ENCODE assay signal across 8 mouse cellular contexts in the genomic region with DNA sequence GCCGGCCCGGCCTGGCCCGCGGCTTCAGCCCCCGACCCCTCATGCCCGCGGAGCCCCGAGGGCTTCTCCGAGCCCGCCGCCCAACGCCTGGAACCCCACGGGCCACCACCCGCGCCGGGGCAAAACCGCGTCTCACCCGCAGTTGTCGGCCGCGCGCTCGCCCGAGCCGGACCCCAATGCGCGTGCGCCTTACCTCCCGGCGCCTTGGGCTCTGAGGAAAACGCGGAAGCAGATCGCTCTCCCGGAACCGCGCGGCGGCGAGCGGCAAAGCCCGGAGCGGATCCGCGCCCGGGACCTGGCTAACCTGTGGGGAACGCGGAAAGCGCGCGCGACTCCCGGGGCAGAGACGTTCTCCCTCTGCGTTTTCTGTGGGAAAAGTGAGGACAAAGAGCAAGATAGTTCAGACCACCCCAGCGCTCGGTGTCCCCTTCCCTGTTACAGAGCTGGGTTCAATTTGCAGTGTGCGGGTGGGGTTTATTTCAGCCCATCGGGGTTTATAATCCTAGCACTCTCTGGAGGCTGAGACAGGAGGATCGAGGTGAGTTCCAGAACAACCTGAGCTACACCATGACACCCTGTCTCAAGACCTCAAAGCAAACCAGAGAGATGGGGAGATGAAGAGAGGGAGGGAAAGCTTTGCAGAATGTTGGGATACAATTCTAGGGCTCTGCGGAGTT. TPM values are rescaled to one million over a fixed set of nuclear protein-coding genes. Genes with fewer than 3 reads are reported as not detected.
A peak's percentile ranks its signal among the peaks of the same experiment; 100 is the strongest.
DNase-seq lines count a peak whose midpoint lies in the region; ATAC-seq and TF ChIP-seq lines count a peak whose summit lies in the region.

Gene Kansl3, minus strand, starts transcription at position 213 of the 677 bp plus-strand sequence.

- no peak for TF ChIP-seq EP300 in MEL (IDR thresholded peaks at IDR 0.05; ENCODE audit: low read depth in 1 of 2, low read length in 2 of 2)

- H3K9ac ChIP-seq in MEL (ENCODE audit: control insufficient read depth, low read depth, low read length, poor library complexity, severe bottlenecking): peak within 1 kb of the TSS; percentile 91
- H3K9ac ChIP-seq in forebrain, postnatal 0 days: peak within 1 kb of the TSS; percentile 85
- H3K9ac ChIP-seq in lung, embryonic 16.5 days (ENCODE audit: low read length): peak within 1 kb of the TSS; percentile 94

- H3K36me3 ChIP-seq in MEL (ENCODE audit: control insufficient read depth in 1 of 2, insufficient read depth in 2 of 2, low read length in 2 of 2): peaks cover 20 to 25% of the 10 kb centered on the region in 2 experiments
- peaks cover 7% of the 10 kb centered on the region for H3K36me3 ChIP-seq in forebrain, postnatal 0 days (ENCODE audit: insufficient read depth)
- H3K36me3 ChIP-seq in lung, embryonic 16.5 days (ENCODE audit: control insufficient read depth, insufficient read depth, low read length): peaks cover 3% of the 10 kb centered on the region; the same call in 1 of the 2 replicates

- peaks cover 33% of the 10 kb centered on the region for H3K79me2 ChIP-seq in MEL (ENCODE audit: control insufficient read depth, insufficient read depth, low read length, poor library complexity)

- peak; percentile 92 for ATAC-seq in forebrain, postnatal 0 days
- ATAC-seq in lung, embryonic 16.5 days (ENCODE audit: low read depth): peak; percentile 92

- H3K27me3 ChIP-seq in MEL (ENCODE audit: control insufficient read depth in 1 of 2, insufficient read depth in 2 of 2, low read length in 2 of 2): no peaks in the 10 kb centered on the region
- no peaks in the 10 kb centered on the region for H3K27me3 ChIP-seq in cerebellum, adult 2 months (ENCODE audit: control insufficient read depth, insufficient read depth, low read length)
- H3K27me3 ChIP-seq in forebrain, postnatal 0 days (ENCODE audit: insufficient read depth, low read length): no peaks in the 10 kb centered on the region
- no peaks in the 10 kb centered on the region for H3K27me3 ChIP-seq in lung, embryonic 16.5 days (ENCODE audit: control insufficient read depth, insufficient read depth, low read depth, low read length)

- H3K4me2 ChIP-seq in forebrain, postnatal 0 days (ENCODE audit: low read depth): peak within 1 kb of the TSS; percentile 79
- peak within 1 kb of the TSS; percentile 85 for H3K4me2 ChIP-seq in lung, embryonic 16.5 days (ENCODE audit: low read depth, low read length)

- TF ChIP-seq POLR2A in MEL (IDR thresholded peaks at IDR 0.05; ENCODE audit: control insufficient read depth in 1 of 2, insufficient read depth in 1 of 2, low read depth in 1 of 2, low read length in 2 of 2, poor library complexity in 1 of 2): peak; percentile 84 to 92; a peak in 3 of 4 replicates
- peak; percentile 91 for TF ChIP-seq POLR2A in cerebellum, adult 2 months (IDR thresholded peaks at IDR 0.05; ENCODE audit: borderline replicate concordance, insufficient read depth, low read length)

- peaks cover 2 to 19% of the 10 kb centered on the region in 2 experiments; a peak in 2 of 4 replicates for H3K4me1 ChIP-seq in MEL (ENCODE audit: control insufficient read depth in 1 of 2, insufficient read depth in 2 of 2, low read length in 2 of 2)
- H3K4me1 ChIP-seq in cerebellum, adult 2 months (ENCODE audit: control insufficient read depth, insufficient read depth, low read length): peaks cover 15% of the 10 kb centered on the region
- H3K4me1 ChIP-seq in forebrain, postnatal 0 days (ENCODE audit: insufficient read depth): peaks cover 7% of the 10 kb centered on the region
- peaks cover 9% of the 10 kb centered on the region for H3K4me1 ChIP-seq in lung, embryonic 16.5 days (replicated peaks; ENCODE audit: control insufficient read depth, insufficient read depth, low read length)

- H3K4me3 ChIP-seq in MEL (ENCODE audit: control insufficient read depth in 1 of 2, insufficient read depth in 1 of 2, low read depth in 2 of 2, low read length in 2 of 2): peak within 1 kb of the TSS; percentile 79 to 93
- H3K4me3 ChIP-seq in cerebellum, adult 2 months (replicated peaks; ENCODE audit: insufficient read depth, low read depth, low read length): peak within 1 kb of the TSS; percentile 87
- peak within 1 kb of the TSS; percentile 93 for H3K4me3 ChIP-seq in forebrain, postnatal 0 days (ENCODE audit: low read depth, low read length)
- peak within 1 kb of the TSS; percentile 89 for H3K4me3 ChIP-seq in lung, embryonic 16.5 days (ENCODE audit: low read length)

- peak; percentile 94 for DNase-seq in MEL (ENCODE audit: low read depth, low spot score)
- peak; percentile 86 to 93 for DNase-seq in cerebellum, adult 2 months
- peak; percentile 95 for DNase-seq in forebrain, postnatal 0 days
- DNase-seq in heart, postnatal 4 days: peak; percentile 95
- DNase-seq in layer of hippocampus, adult 8-10 months (ENCODE audit: low spot score in 2 of 2): peak; percentile 55 to 79
- DNase-seq in ovary, postnatal 10 days (ENCODE audit: low spot score): peak; percentile 83
- peak; percentile 79 to 92 for DNase-seq in thymus, postnatal 10 days (ENCODE audit: low spot score in 2 of 2)

- TF ChIP-seq RAD21 in MEL (IDR thresholded peaks at IDR 0.05; ENCODE audit: low read depth, low read length): no peak

- no peak within 1 kb of the TSS for H3K27ac ChIP-seq in MEL (ENCODE audit: control insufficient read depth, low read depth, low read length)
- no peak within 1 kb of the TSS for H3K27ac ChIP-seq in cerebellum, adult 2 months (ENCODE audit: insufficient read depth, low read length)
- H3K27ac ChIP-seq in forebrain, postnatal 0 days (ENCODE audit: low read depth, low read length): peak within 1 kb of the TSS; percentile 76
- peak within 1 kb of the TSS; percentile 72 for H3K27ac ChIP-seq in lung, embryonic 16.5 days (ENCODE audit: low read length)

- 0 out of 6 replicates have a peak, but pooled peaks of 1 of the 3 experiments have one; percentile 4 for TF ChIP-seq CTCF in MEL (IDR thresholded peaks at IDR 0.05 in 2 of 3, conservative IDR thresholded peaks at IDR 0.05 in 1 of 3; ENCODE audit: control insufficient read depth in 1 of 3, insufficient read depth in 1 of 3, low read depth in 2 of 3, low read length in 3 of 3, poor library complexity in 1 of 3, severe bottlenecking in 1 of 3)
- TF ChIP-seq CTCF in cerebellum, adult 2 months (IDR thresholded peaks at IDR 0.05; ENCODE audit: borderline replicate concordance, insufficient read depth, low read depth, low read length): no peak
- TF ChIP-seq CTCF in forebrain, postnatal 0 days (IDR thresholded peaks at IDR 0.05; ENCODE audit: low read depth): no peak

- 5% methylated on average over 61 of the region's 61 CpGs for WGBS in cerebellum, adult 2 months
- WGBS in forebrain, postnatal 0 days: 5% methylated on average over 46 of the region's 61 CpGs
- 3% methylated on average over 61 of the region's 61 CpGs for WGBS in lung, embryonic 16.5 days

- no peaks in the 10 kb centered on the region for H3K9me3 ChIP-seq in MEL (replicated peaks; ENCODE audit: insufficient read depth, low read length)
- no peaks in the 10 kb centered on the region for H3K9me3 ChIP-seq in forebrain, postnatal 0 days (ENCODE audit: low read length)
- H3K9me3 ChIP-seq in lung, embryonic 16.5 days (ENCODE audit: control insufficient read depth, low read length): no peaks in the 10 kb centered on the region

TF ChIP-seq in MEL, 35 proteins besides CTCF, POLR2A, EP300 and RAD21:
- TF ChIP-seq ZKSCAN1 (IDR thresholded peaks at IDR 0.05; ENCODE audit: low read depth, low read length): no peak
- peak; percentile 82 for TF ChIP-seq NRF1 (IDR thresholded peaks at IDR 0.05; ENCODE audit: insufficient read depth, low read depth, low read length, poor library complexity, severe bottlenecking)
- peak; percentile 93 for TF ChIP-seq SIN3A (IDR thresholded peaks at IDR 0.05; ENCODE audit: low read length)
- no peak for TF ChIP-seq RCOR1 (IDR thresholded peaks at IDR 0.05; ENCODE audit: low read depth, low read length)
- TF ChIP-seq POLR2AphosphoS5 (IDR thresholded peaks at IDR 0.05; ENCODE audit: borderline replicate concordance, low read depth, low read length): no peak
- no peak for TF ChIP-seq TAL1 (IDR thresholded peaks at IDR 0.05; ENCODE audit: low read length)
- no peak for TF ChIP-seq E2F4 (IDR thresholded peaks at IDR 0.05; ENCODE audit: borderline replicate concordance, low read depth, low read length)
- TF ChIP-seq MXI1 (IDR thresholded peaks at IDR 0.05; ENCODE audit: low read depth, low read length): peak; percentile 58
- peak; percentile 42; the same call in 1 of the 2 replicates for TF ChIP-seq TCF12 (IDR thresholded peaks at IDR 0.05; ENCODE audit: low read depth, low read length)
- TF ChIP-seq MAFK (IDR thresholded peaks at IDR 0.05; ENCODE audit: borderline replicate concordance, low read depth, low read length): no peak
- TF ChIP-seq HCFC1 (IDR thresholded peaks at IDR 0.05; ENCODE audit: low read depth, low read length): peak; percentile 84
- TF ChIP-seq ZMIZ1 (IDR thresholded peaks at IDR 0.05; ENCODE audit: low read depth, low read length): peak; percentile 60; the same call in 1 of the 2 replicates
- TF ChIP-seq MYB (IDR thresholded peaks at IDR 0.05; ENCODE audit: low read depth, low read length): no peak
- peak; percentile 81 for TF ChIP-seq ELF1 (IDR thresholded peaks at IDR 0.05; ENCODE audit: low read depth, low read length)
- no peak for TF ChIP-seq GATA1 (IDR thresholded peaks at IDR 0.05; ENCODE audit: low read depth, low read length)
- TF ChIP-seq TBP (IDR thresholded peaks at IDR 0.05; ENCODE audit: low read depth, low read length): no peak
- peak; percentile 49; the same call in 1 of the 2 replicates for TF ChIP-seq MAX (IDR thresholded peaks at IDR 0.05; ENCODE audit: low read length)
- TF ChIP-seq NELFE (IDR thresholded peaks at IDR 0.05; ENCODE audit: low read depth, low read length): peak; percentile 91
- peak; percentile 71 for TF ChIP-seq POLR2AphosphoS2 (IDR thresholded peaks at IDR 0.05; ENCODE audit: low read length)

RNA-seq across cellular contexts. Expression of gene Kansl3, which starts in this region (rescaled TPM):
- 26.4 and 29.0 TPM in 2 replicates for total RNA-seq in MEL (2012; rRNA removed)
- polyA plus RNA-seq in MEL (2012; ENCODE audit: insufficient read depth in 1 of 2, insufficient read length in 2 of 2, low read depth in 1 of 2, low replicate concordance in 2 of 2, missing spikeins in 1 of 2): 10 to 100 TPM; 45.6 to 55.4 TPM
- 72.1 and 75.5 TPM in 2 replicates for polyA plus RNA-seq in cerebellum, adult 2 months (2012; rRNA removed)
- total RNA-seq in forebrain, postnatal 0 days (2014; rRNA removed): 43.9 and 53.6 TPM in 2 replicates
- 18.6 and 27.8 TPM in 2 replicates for polyA plus RNA-seq in forebrain, postnatal 0 days (2015; fragmentation: Nextera tagmentation; extraction: Ambion mirVana)
- total RNA-seq in heart, postnatal 4 days (2021): 10 to 100 TPM; 69.1 to 74.2 TPM
- 10 to 100 TPM; 60.0 to 93.5 (median 78.2) TPM for total RNA-seq in layer of hippocampus, adult 8-10 months (2022)
- polyA plus RNA-seq in lung, embryonic 16.5 days (2015; fragmentation: Nextera tagmentation; extraction: Ambion mirVana): 40.8 and 42.9 TPM in 2 replicates

Comparison
In these comparisons a context has a peak if more than half of its experiments do, and no peak if none do; other contexts are left out.
1. H3K27ac ChIP-seq: peak in forebrain, postnatal 0 days (single experiment) and lung, embryonic 16.5 days (single experiment); none in MEL (single experiment) and cerebellum, adult 2 months (single experiment).
2. Peak in every context shown above with its lines, with median percentiles within 50 percentile points of each other: DNase-seq, H3K4me3 ChIP-seq and H3K9ac ChIP-seq.